Mouse (Mus musculus) ES-Bruce4 (cell line): ENCODE results near the gene Rd3. TPM values are rescaled to one million over a fixed set of nuclear protein-coding genes. Genes with fewer than 3 reads are reported as not detected.
A peak's percentile ranks its signal among the peaks of the same experiment; 100 is the strongest.

Experiments used
- H3K27ac ChIP-seq: 2 replicates; pipeline ENCODE4 v1.5.1; 2012; ENCODE audit warnings: low read length, inconsistent platforms; ENCODE audit not compliant: insufficient read depth
- H3K27me3 ChIP-seq: 2 replicates; pipeline ENCODE4 v1.6.1; 2012; ENCODE audit warnings: mild to moderate bottlenecking, low read length, inconsistent platforms; ENCODE audit not compliant: control insufficient read depth, poor library complexity, insufficient read depth, severe bottlenecking
- H3K36me3 ChIP-seq: 2 replicates; pipeline ENCODE4 v1.6.1; 2012; ENCODE audit warnings: inconsistent platforms, mild to moderate bottlenecking, low read length, moderate library complexity; ENCODE audit not compliant: control insufficient read depth, poor library complexity, insufficient read depth, severe bottlenecking
- H3K4me1 ChIP-seq: one replicate; pipeline ENCODE4 v1.8.1; 2011; ENCODE audit warnings: low read length; ENCODE audit not compliant: control insufficient read depth, insufficient read depth
- H3K4me3 ChIP-seq: 2 replicates; pipeline ENCODE4 v1.5.1; 2011; ENCODE audit warnings: low read depth, mild to moderate bottlenecking, low read length
- H3K9ac ChIP-seq: 2 replicates; pipeline ENCODE4 v1.6.1; 2012; ENCODE audit warnings: low read depth, mild to moderate bottlenecking, inconsistent platforms; ENCODE audit not compliant: poor library complexity, severe bottlenecking
- H3K9me3 ChIP-seq: replicated peaks from 2 replicates; pipeline ENCODE4 v1.6.1; 2012; ENCODE audit warnings: mild to moderate bottlenecking, low read length, inconsistent platforms; ENCODE audit not compliant: control insufficient read depth, poor library complexity, insufficient read depth, severe bottlenecking
- CTCF ChIP-seq: IDR thresholded peaks from one replicate; pipeline ENCODE4 v1.8.1; 2011; ENCODE audit warnings: low read depth, low read length
- EP300 ChIP-seq: IDR thresholded peaks from 2 replicates; pipeline ENCODE4 v1.6.1; 2011; ENCODE audit warnings: low read depth, low read length; ENCODE audit not compliant: insufficient read depth
- POLR2A ChIP-seq: IDR thresholded peaks from one replicate; pipeline ENCODE4 v1.8.1; 2011; ENCODE audit warnings: low read length; ENCODE audit not compliant: insufficient read depth
- polyA plus RNA-seq: library from polyadenylated mRNA; stranded (reverse); fragments of >200 nt; gene quantifications from 2 replicates; pipeline ENCODE4 v1.2.4, GENCODE M21; 2011; ENCODE audit warnings: low read depth; ENCODE audit not compliant: missing spikeins, insufficient read depth, insufficient read length

Gene Rd3
- not detected in 2 replicates for polyA plus RNA-seq

DNA sequence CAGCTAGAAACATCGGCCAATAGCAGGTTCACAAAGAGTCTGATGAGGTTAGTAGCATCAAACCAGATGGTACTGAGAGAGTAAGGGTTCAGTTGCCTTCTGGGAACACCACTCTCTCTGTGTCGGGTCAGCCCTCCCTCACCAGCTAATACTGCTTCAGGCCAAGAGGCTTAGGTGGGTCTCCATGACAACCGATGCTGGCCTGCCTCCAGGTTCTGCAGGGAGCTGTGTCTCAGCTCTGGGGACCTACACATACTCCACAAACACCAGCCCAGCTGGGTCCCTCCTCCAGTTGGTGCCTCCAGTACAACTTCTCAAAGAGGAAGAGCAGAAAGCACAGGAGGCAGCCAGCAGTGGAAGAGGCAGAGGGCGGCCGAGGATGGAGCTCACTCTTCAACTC is at the start of gene Rd3:
Gene Rd3, plus strand, starts transcription at position 184 of the 400 bp plus-strand sequence.
- no peaks in the 10 kb centered on the region for H3K36me3 ChIP-seq
- no peaks in the 10 kb centered on the region for H3K9me3 ChIP-seq
- no peak within 1 kb of the TSS for H3K4me3 ChIP-seq
- H3K27ac ChIP-seq: no peak within 1 kb of the TSS
- H3K27me3 ChIP-seq: no peaks in the 10 kb centered on the region
- TF ChIP-seq CTCF (no peak), POLR2A (no peak), EP300 (no peak)
- no peak within 1 kb of the TSS for H3K9ac ChIP-seq
- no peaks in the 10 kb centered on the region for H3K4me1 ChIP-seq

- no peaks in the 10 kb centered on the region for H3K9me3 ChIP-seq
- TF ChIP-seq POLR2A (no peak), EP300 (no peak), CTCF (no peak)
- H3K4me1 ChIP-seq: peaks cover 1% of the 10 kb centered on the region
- no peaks in the 10 kb centered on the region for H3K36me3 ChIP-seq
- no peak overlapping the region for H3K9ac ChIP-seq
- no peak overlapping the region for H3K27ac ChIP-seq
- no peak overlapping the region for H3K4me3 ChIP-seq
- no peaks in the 10 kb centered on the region for H3K27me3 ChIP-seq
Measured at GRCm38 (mm10) chr1:191928345-191928744, 48.8 kb upstream of the Rd3 start.

- TF ChIP-seq POLR2A (no peak), CTCF (no peak), EP300 (no peak)
- no peak overlapping the region for H3K4me3 ChIP-seq
- no peaks in the 10 kb centered on the region for H3K36me3 ChIP-seq
- H3K4me1 ChIP-seq: peaks cover 1% of the 10 kb centered on the region
- H3K27me3 ChIP-seq: no peaks in the 10 kb centered on the region
- H3K9ac ChIP-seq: no peak overlapping the region
- H3K27ac ChIP-seq: no peak overlapping the region
- no peaks in the 10 kb centered on the region for H3K9me3 ChIP-seq
Measured at GRCm38 (mm10) chr1:191929065-191929464, 48.1 kb upstream of the Rd3 start.

GRCm38 (mm10) chr1:191929897-191930524 is 47.2 kb upstream of the Rd3 start:
- Histone ChIP-seq H3K9ac (no peak overlapping the region), H3K36me3 (no peaks in the 10 kb centered on the region), H3K4me1 (peaks cover 1% of the 10 kb centered on the region), H3K27ac (no peak overlapping the region), H3K9me3 (no peaks in the 10 kb centered on the region), H3K27me3 (no peaks in the 10 kb centered on the region), H3K4me3 (no peak overlapping the region)
- TF ChIP-seq POLR2A: no peak
- TF ChIP-seq EP300: no peak
- no peak for TF ChIP-seq CTCF

- Histone ChIP-seq H3K27ac (0 out of 2 replicates have a peak overlapping the region, but pooled peaks have one; percentile 4), H3K4me3 (no peak overlapping the region), H3K36me3 (no peaks in the 10 kb centered on the region), H3K4me1 (peaks cover 1% of the 10 kb centered on the region), H3K9ac (no peak overlapping the region), H3K27me3 (no peaks in the 10 kb centered on the region), H3K9me3 (no peaks in the 10 kb centered on the region; the same call in 1 of the 2 replicates)
- TF ChIP-seq CTCF (no peak), POLR2A (no peak), EP300 (no peak)
Measured at GRCm38 (mm10) chr1:191930525-191931105, 46.6 kb upstream of the Rd3 start.
